Mouse (Mus musculus): Measurements from ENCODE around the gene Ifit2.

Gene Ifit2

DNA sequence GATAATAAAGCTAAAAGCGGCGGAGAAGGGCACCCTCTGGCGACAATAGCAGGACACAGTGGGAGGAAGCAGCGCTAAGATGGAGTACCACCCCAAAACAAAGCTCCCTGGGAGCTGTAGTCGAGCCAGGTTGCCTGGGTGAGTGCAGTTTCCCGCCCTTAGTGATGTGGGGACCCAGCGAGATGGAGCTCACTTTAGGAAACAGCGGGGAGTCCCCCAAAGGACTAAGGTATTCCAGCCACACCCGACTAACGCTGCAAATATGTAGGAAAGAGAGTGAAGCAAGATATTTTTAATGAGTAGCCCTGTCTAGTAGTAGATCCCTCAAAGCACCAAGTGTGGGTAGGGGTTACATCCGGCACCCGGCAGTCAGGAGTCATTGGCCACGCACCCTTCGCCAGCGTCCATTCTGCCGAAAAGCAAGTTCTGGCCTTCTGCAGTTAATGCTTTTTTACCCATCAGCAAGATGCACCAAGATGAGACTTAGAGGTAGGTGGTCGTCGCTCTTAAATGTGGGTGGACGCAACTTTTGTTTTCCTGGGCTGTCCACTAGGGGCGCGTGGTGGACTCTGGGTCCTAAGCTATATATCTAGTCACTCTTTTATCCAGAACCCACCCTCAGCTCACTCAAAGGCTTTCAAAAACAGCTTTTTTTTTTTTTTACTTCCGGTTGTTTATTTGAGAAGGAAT, at the start of gene Ifit2:
Gene Ifit2 (plus strand): TSS at position 161 of the 690 bp plus-strand sequence.
- peak; percentile 30 to 56 for DNase-seq (ENCODE audit: low spot score in 2 of 2)

DNA sequence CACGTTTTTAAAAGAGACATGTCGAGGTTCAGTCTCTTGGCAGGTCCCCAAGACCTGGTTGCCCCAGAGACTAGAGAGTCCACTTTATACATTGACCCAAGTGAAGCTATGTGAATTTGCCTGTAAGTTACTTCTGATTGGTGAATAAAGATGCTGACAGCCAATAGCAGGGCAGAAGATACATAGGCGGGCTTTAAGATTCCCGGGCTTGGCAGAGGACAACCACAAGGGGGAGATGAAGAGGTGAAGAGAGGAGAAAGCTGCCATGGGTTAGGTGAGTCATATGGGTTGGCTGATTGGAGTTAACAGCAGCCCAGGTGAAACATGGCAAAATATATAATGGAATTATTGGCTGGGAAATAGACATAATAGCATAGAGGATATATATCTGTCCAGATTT, 49.7 kb upstream of the Ifit2 start:
- peak in 1 of 2 experiments; percentile 42 for DNase-seq (ENCODE audit: low spot score in 2 of 2)

DNA sequence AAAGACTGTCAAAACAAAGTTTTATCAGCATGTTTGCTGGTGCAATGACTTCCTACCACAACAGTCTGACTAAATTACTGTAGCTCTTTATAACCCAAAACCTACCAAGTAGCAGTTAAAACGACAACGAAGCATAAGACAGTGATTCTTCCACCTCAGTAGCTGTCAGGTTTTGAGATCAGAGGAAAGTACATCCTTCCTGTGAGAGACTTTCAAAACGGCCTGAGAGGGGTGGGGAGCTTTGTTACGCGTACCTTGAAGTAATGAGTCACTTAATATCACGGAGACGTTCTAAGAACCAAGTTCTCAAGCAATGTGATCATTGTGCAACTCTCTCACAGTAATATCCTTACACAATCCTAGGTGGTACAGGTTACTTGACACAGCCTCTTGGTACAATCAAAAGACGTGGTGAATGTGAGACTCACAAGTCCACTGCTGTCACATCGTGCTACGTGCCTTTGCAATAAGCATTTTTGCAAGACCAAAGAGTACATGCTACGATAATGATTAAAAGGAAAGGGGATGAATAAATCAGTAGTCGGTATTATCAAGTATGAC, 45.3 kb upstream of the Ifit2 start:
- DNase-seq (ENCODE audit: low spot score in 2 of 2): no peak

DNA sequence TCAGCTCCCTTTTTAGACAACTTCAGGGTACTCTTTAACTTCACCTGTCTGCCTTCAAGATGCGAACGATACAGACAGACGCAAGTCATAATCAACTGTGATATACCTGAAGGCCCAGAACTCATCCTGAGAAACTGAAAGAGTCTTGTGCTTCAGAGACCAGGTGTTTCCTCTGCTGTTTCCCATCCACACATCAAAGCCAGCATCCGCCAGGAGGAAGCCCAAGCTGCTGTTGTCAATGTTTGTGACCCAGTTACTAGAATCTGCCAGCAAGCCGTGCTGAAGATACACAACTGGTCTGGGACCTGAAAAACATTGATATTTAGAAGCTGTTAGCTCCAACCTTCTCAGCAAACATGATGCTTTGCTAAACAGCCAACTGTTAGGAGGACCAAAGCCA, 39.8 kb upstream of the Ifit2 start:
- no peak for DNase-seq (ENCODE audit: low spot score in 2 of 2)

DNA sequence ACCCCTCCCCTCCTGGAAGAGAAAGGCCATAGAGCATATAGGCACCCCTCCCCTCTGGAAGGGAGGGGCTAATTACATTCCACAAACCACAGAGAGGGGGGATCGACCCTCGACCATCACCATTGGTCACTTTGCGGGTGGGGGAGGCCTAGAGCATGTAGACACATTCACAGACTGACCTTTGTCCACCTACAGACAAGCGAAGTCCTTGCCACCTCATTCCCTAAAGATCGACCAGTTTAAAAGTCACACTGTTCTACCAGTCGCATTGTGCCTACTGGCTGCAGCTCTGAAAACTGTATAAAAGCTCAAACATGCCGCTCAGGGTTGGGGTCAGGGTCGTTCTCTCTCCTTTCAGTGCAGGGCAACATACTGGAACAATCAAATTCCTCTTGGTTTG, 39.0 kb upstream of the Ifit2 start:
- DNase-seq (ENCODE audit: low spot score in 2 of 2): no peak

DNA sequence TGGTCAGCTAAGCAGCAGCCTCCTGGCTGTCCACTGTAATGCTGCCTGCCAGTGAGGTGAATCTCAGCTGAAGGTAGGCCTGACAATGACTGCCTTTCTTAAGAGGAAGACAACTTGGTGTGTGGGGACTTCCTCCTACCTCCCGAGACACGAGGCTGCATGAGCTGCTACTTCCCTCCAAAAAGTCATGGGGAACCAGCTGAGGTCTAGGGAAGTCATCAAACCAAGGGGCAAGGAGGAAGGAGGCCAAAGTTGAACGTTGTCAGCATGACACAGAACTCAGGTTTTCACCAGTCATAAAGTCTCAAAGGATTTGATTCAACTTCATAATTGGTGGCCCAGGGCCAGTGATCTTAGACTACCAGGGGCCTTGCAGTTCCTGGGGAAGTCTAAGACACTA, 34.8 kb upstream of the Ifit2 start:
- no peak for DNase-seq (ENCODE audit: low spot score in 2 of 2)

DNA sequence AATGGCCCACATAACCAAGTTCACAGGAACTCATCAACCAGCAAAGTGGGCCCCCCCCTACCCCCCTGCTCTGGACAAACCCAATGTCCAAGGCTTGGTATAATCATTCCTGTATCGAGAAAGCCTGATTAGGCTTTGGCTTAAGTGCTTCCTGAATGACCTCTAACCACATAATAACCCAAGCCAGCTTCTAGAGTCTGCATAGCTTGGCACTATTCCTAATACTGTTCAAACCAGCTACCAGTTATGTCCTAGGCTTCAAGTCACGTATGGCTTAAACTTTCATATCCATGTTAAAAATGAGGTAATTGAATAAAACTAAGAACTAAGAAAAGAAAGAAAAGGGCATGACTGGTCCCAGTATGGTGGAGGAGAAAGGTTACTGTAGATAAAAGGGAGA, 34.1 kb upstream of the Ifit2 start:
- no peak for DNase-seq (ENCODE audit: low spot score in 2 of 2)

DNA sequence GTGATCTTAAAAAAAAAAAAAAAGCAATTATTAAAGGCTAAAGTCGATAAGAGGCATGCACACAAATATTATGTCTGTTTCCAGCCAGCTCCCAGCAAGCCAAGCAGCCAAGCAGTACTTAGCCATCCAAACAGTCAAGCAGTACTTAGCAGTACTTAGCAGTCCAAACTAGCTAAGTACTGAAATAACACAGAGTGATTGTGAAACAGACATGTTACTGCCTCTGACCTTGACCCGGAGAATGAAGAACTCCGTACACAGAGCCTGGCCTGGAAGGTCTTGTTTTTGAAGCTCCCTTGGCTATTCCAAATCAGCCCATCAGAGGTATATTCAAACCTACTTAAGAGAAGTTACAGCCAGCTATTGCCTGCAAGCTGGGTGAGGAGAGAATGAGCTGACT, 33.3 kb upstream of the Ifit2 start:
- DNase-seq (ENCODE audit: low spot score in 2 of 2): no peak

DNA sequence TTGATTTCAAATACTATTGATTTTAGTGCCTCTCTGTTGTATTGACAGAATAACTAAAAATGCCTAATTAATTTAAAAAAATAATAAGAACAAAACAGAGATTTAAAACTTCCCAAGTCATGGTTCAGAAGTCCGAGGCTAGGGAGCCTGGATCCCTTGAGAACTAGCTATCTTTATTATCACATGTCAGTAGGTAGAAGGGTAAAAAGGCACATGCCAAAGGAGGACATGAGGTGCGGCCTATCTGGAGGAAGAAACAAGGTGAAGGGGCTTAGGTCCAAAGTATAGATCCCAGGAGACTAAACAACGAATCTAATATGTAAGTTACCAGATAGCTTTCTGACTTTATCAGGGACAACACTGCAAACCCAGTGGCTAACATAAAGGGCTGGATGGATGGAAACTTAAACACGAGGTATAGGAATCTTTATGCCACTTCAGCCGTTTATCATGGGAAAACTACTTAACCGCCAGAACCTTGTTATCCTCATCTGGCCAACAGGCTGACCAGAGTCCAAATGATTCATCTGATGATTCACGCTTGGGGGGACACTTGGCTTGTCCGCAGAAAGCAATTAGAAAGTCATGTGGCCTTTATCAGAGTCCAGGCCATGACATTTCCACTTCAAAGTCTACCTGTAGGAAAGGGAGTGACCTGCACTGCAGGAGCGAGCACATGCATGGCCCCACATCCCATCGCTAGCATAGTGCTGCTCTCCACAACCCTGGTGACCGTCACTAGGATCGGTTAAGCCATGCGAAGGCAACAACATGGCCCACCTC, 32.5 kb upstream of the Ifit2 start:
- DNase-seq (ENCODE audit: low spot score in 2 of 2): no peak

DNA sequence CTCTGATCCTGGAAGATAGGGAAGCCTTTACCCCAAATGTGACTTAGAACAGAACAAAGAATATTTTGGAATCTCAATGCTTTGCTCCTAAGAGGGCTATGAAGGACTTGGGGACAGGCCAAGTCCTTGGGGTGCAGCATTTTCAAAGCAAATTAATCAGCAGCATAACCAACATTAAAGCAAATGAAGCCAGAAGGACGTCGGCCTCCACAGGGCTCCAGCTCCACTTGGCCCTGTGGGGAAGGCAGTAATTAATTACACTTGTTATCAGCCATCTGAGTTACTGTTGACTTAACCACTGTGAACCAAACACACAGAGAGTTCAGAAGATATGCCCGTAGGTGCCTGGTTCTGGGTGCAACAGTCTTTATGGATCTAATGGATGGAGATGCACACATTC, 31.7 kb upstream of the Ifit2 start:
- no peak for DNase-seq (ENCODE audit: low spot score in 2 of 2)

DNA sequence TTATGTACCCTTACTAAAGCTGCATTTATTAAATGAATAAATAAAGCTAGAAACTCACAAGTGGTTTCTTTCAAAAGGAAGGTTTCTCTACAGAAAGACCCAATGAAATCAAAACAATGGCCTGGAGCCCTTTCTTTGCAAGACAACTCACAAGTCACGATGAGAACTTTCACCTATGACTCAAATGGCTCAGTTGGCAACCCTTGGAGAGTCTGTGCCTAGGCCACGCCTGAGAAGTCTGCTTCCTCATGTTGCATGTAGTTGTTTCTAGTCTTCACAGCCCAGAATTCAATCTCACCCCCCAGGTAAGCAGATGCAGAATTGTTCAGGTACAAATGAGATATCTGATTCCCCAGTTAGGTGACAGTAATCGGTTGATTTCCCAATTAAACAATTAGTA, 30.8 kb upstream of the Ifit2 start:
- no peak for DNase-seq (ENCODE audit: low spot score in 2 of 2)

DNA sequence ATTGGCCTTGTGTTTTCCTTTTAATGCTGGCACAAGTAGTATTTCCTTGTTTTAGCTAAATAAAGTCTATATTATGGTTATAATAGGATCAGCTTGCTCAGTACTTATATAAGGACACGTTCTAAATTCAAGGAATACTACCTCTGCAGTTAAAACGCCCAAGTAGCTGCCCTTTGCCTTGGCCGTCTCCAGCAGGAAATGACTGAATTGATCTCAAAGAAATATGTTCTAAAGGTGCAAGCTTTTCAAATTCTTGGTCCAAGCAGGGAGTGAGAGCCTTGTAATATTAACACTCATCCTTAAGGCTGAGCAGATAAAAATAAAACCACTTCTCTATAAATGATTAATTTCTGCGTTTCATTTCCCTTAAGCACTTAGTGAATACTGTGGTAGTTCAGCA, 30.4 kb upstream of the Ifit2 start:
- no peak for DNase-seq (ENCODE audit: low spot score in 2 of 2)

DNA sequence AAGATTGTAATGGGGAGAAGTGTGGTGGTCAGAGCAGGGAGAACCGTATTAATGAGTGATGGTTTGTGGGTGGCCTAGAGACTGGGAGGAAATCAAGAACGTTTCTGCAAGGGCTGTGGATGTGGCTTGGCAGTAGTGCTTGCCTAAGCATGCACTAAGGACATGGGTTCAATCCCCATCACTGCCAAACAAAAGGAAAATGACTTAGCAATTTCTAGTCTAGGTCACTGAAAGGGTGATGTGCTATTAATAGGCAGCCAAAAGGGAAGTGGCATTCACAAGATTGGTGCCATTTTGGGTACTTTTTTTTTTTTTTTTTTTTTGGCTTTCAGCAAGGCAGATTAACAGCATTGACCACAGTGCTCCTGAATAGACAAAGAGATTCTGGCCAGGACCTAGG, 29.1 kb upstream of the Ifit2 start:
- DNase-seq (ENCODE audit: low spot score in 2 of 2): no peak

DNA sequence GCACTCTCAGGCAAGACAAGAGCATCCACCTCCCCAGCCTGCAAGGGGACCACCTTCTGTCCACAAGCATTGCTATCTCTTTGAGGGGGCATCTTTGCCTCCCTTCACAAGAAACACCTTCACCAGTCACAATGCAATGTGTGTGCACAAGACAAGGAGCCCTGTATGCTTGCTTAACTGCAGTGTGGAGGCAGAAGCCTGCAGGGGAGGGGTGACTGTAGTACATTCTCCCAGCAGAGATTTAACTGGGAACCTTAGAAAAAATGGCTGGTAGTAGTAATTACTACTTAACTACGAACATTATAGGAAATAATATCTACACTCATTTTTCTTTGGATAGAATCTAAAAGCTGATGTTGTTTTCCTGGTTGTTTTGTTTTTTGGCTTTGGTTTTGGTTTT, 28.5 kb upstream of the Ifit2 start:
- no peak for DNase-seq (ENCODE audit: low spot score in 2 of 2)

DNA sequence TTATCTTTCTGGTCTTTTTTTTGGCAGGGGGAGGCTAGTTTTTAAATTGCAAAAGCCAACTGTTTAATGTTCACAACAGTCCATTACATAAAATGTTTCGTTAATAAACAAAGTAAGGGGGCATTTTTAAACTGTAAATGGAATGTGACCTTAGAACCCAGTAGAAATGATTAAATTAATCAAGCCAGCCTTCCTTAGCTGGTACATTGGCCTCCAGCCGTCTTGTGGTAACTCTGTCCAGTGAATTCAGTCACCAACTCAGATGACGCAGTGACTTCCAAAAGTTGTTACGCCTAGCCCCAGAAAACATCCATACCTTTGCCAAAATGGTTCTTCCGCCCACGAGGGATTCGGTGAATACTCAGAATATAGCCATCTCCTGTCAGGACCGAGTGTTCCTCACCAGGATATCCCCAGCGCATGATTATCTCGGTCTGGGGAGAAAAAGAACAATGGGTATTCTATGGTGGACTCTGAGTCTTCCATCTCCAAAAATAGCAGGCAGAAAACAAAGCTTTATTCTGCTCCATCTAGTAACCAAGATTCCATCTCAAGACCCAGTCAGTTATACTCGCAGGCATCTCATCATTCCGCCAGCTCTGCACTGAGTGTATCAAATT, 27.3 kb upstream of the Ifit2 start:
- no peak for DNase-seq (ENCODE audit: low spot score in 2 of 2)

DNA sequence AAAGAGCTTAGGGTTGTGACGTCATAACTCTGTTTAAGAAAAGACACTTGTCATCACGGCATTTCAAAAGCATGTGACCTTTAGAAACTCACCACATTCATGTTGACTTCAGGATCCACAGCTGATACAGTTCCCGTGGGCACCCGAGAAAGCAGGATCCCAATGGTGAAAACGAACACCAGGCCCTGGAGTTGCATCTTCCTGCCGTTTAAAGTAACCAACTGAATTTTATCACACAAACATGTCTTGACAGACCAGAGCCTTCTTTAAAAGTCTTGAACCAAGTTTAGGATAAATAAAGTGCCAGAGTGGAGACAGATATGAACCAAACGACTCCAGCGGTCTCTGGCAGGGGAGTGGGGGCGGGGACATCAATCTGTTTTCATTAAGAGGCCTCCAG, 25.8 kb upstream of the Ifit2 start:
- DNase-seq (ENCODE audit: low spot score in 2 of 2): no peak

DNA sequence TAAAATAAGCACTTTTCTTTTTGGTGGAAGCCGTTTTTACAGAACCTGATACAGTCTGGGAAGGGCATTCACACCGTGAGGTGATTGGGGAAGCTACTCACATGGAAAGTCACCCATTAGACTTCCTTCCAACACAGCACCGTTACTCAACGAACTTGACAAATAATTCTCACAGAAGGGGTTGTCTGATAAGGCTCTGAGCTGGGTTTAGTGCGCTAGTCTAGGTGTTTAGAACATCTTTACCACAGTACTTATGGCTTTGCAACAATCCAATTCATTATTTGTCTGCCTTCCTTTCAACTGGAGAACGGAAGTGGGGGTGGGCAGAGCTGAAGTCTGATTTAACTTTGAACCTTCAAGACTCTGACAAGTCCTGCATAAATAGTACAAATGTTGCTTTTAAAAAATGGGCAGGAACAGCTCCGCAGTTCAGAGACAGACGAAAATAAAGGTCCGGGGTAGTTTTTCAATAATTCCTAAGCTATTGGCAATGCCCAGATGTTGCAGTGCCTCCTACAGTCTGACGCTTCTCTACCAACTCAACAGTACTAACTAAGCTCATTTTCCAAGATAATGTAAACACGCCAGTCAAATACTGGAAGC, 24.1 kb upstream of the Ifit2 start:
- no peak for DNase-seq (ENCODE audit: low spot score in 2 of 2)

DNA sequence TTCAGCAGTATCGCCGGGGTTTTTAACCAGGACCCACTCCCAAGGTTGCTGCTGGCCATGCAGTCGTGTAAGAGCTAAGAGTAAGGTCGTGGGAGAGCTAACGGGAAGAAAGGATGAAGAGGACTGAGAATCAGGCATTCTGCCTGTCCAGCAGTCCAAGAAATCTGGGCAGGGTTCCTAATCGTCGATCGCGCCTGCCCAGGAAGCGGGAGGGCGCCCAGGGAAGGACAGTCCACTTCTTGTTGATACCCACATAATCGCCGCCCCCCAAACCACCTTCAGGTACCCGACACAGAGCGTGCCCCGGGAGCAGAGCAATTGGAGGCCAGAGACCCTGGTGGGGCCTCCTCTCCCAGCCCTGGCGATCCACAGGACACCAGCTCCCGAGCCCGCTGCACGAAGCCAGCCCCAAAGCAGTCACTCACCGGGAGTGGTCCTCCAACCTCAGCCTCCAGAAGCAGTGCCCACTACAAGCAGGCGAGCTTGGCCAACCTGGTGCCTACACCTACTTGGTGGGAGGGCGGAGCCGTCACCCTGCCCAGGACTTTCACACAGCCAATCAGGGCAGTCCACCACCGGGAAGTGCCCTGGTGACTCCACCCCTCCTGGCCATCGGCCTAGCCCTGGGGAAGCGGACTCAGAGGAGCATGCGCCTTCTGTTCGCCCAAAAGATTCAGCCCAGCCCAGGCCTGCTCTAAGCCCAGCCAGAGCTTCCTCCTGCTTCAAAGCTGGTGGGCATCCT, 23.4 kb upstream of the Ifit2 start, which contains the start of gene Lipa:
Gene Lipa (minus strand): TSS at position 534 of the 742 bp plus-strand sequence.
- peak; percentile 77 to 90 for DNase-seq (ENCODE audit: low spot score in 2 of 2)

DNA sequence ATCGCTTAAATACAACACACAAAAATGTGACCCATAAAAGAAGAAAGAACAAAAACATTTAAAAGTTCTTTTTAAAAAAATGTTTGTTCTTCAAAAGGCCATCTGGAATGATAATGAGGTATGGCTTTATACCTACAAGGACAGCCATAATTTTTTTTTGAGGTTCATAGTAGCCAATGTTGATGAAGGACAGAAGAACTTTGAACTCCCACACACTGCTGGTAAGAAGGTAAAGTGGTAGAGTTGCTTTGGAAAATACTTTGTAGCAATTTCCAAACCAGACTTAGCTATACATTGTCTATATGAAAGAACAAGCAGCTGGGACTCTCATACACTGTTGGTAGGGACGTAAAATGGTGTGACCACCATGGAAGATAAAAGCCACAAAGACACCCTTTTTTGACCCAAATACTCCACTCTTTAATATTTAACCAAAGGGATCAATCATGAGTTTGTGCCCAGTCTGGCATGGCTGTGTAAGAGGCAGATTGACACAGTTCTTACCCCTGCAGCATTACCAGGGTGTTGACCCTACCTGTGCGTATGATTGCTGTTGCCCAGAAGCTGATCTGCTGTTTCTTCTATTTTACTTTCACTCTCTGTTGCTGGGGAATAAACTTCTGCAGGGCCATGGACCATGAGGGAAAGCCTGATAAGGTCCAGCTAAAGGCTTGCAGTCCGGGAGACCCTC, 18.3 kb upstream of the Ifit2 start:
- DNase-seq (ENCODE audit: low spot score in 2 of 2): no peak

DNA sequence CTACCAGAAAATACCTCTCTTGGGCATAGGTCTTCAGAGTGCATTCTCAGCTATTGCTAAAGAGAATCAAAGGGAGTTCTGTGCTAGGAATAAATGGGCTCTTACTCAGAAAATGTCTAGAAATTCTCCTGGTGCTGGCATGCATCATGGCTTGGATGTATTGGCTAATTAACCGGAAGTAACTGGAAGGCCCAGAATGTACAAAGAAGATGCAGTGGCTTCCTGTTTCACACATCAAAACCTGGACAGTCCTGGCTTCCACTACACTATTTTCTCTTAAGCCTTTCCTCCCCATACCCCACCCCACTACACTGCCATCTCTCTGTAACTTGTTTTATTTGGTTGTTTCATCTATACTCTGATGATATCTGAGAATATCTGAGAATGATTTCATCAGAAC, 11.1 kb upstream of the Ifit2 start:
- DNase-seq (ENCODE audit: low spot score in 2 of 2): no peak

DNA sequence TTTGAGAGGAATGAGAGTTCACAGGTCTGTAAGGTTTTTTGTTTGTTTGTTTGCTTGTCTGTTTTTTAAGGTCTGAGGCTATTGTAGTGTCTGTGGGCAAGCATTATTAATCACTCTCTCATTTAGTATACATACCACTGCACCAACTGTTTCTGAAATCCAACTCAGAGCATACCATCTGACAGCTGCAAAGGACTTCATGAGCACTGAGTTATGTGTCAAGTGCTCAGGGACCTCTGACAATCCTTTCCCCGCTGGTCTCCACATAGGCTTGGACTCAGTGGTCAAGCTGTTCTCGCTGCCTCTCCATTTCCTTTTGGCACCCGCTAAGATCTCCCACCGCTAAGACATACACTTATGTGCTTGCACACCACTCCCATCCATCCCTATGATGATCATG, 4.3 kb upstream of the Ifit2 start:
- DNase-seq (ENCODE audit: low spot score in 2 of 2): no peak
